Mouse (Mus musculus) stomach, embryonic 14.5 days (tissue): ENCODE measurements around the gene Itsn1. TPM values are rescaled to one million over a fixed set of nuclear protein-coding genes. Genes with fewer than 3 reads are reported as not detected.
A peak's percentile ranks its signal among the peaks of the same experiment; 100 is the strongest.

ENCODE experiments used
- ATAC-seq: fragments of 200-750 bp; cut with Nextera tagmentation; 2 replicates; pipeline ENCODE4 v1.8.0; 2017; ENCODE audit warnings: low read depth, moderate TSS enrichment; ENCODE audit not compliant: insufficient number of reproducible peaks, insufficient read depth, low FRiP score
- H3K27ac ChIP-seq: fragments of 300-500 bp; sonication (generic); 2 replicates; pipeline ENCODE4 v1.5.1; 2014; ENCODE audit warnings: mild to moderate bottlenecking, low read length, moderate library complexity, mixed read lengths
- H3K27me3 ChIP-seq: fragments of 300-500 bp; sonication (generic); 2 replicates; pipeline ENCODE4 v1.6.1; 2014; ENCODE audit warnings: low read length, control low read depth, mixed read lengths; ENCODE audit not compliant: control insufficient read depth, insufficient read depth
- H3K36me3 ChIP-seq: fragments of 300-500 bp; sonication (generic); 2 replicates; pipeline ENCODE4 v1.6.1; 2014; ENCODE audit warnings: mild to moderate bottlenecking, control low read depth, low read length, moderate library complexity, mixed read lengths; ENCODE audit not compliant: control insufficient read depth, insufficient read depth
- H3K4me1 ChIP-seq: fragments of 300-500 bp; sonication (generic); 2 replicates; pipeline ENCODE4 v1.6.1; 2014; ENCODE audit warnings: low read length, control low read depth, mixed read lengths; ENCODE audit not compliant: control insufficient read depth, insufficient read depth
- H3K4me2 ChIP-seq: fragments of 300-500 bp; sonication (generic); replicated peaks from 2 replicates; pipeline ENCODE4 v1.6.1; 2014; ENCODE audit warnings: low read depth, low read length, control low read depth
- H3K4me3 ChIP-seq: fragments of 300-500 bp; sonication (generic); 2 replicates; pipeline ENCODE4 v1.5.1; 2014; ENCODE audit warnings: low read depth, low read length, control low read depth
- H3K9ac ChIP-seq: fragments of 300-500 bp; sonication (generic); replicated peaks from 2 replicates; pipeline ENCODE4 v1.6.1; 2014; ENCODE audit warnings: low read depth, mild to moderate bottlenecking, control low read depth, low read length, moderate library complexity, mixed read lengths
- H3K9me3 ChIP-seq: fragments of 300-500 bp; sonication (generic); 2 replicates; pipeline ENCODE4 v1.6.1; 2016; ENCODE audit warnings: low read depth, low read length, control low read depth; ENCODE audit not compliant: control insufficient read depth
- WGBS: fragments of 180-500 bp; shearing (Covaris S2); extraction: QIAGEN DNeasy Blood & Tissue Kit; methylation state at CpG from one replicate; pipeline ENCODE4 v1.1.7; 2014; 5-methylcytosine and 5-hydroxymethylcytosine counted together
- polyA plus RNA-seq: library from polyadenylated mRNA; unstranded; fragments of >200 nt; fragmentation: Nextera tagmentation; extraction: Ambion mirVana; gene quantifications from 2 replicates; pipeline ENCODE4 v1.2.1, GENCODE M21; 2014

Gene Itsn1
- polyA plus RNA-seq, 1 experiment from 2014 or later = 26.4 TPM

GRCm38 (mm10) chr16:91931078-91932013, 202.3 kb downstream of the Itsn1 start:
- Histone ChIP-seq H3K4me2 (peak overlapping the region; percentile 67), H3K9me3 (no peaks in the 10 kb centered on the region), H3K9ac (peak overlapping the region; percentile 90), H3K36me3 (peaks cover 31% of the 10 kb centered on the region), H3K4me3 (peak overlapping the region; percentile 99), H3K27ac (peak overlapping the region; percentile 74), H3K4me1 (no peaks in the 10 kb centered on the region), H3K27me3 (no peaks in the 10 kb centered on the region)
- WGBS = under 1% methylated on average over 53 of the region's 53 CpGs
- ATAC-seq = peak; percentile 92

DNA sequence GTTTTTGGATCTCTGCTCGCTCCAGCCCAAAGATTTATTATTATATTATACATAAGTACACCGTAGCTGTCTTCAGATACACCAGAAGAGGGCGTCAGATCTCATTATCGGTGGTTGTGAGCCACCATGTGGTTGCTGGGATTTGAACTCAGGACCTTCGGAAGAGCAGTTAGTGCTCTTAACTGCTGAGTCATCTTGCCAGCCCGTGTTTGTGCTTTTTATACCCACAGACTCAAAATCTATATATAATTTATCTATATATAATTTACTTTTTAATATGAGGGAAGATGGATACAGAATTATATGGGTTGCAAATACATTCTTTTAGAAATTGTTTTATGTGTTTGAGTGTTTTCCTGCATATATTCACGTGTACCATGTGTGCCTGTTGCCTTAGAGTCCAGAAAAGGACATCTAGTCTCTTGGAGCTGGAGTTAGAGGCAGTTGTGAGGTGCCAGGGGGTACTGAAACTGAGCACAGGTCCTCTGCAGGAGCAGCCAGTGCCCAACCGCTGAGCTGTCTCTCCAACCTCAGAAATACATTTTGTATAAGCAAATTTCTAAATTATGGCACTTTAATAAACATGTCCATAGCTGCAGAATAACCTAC, 203.1 kb downstream of the Itsn1 start:
- WGBS = 49% methylated on average over 8 of the region's 8 CpGs
- no peaks in the 10 kb centered on the region for H3K4me1 ChIP-seq
- no peaks in the 10 kb centered on the region for H3K9me3 ChIP-seq
- ATAC-seq = no peak
- peak overlapping the region; percentile 40 for H3K4me2 ChIP-seq
- no peak overlapping the region for H3K9ac ChIP-seq
- no peak overlapping the region for H3K27ac ChIP-seq
- no peaks in the 10 kb centered on the region for H3K27me3 ChIP-seq
- peak overlapping the region; percentile 99 for H3K4me3 ChIP-seq
- peaks cover 23% of the 10 kb centered on the region for H3K36me3 ChIP-seq

DNA sequence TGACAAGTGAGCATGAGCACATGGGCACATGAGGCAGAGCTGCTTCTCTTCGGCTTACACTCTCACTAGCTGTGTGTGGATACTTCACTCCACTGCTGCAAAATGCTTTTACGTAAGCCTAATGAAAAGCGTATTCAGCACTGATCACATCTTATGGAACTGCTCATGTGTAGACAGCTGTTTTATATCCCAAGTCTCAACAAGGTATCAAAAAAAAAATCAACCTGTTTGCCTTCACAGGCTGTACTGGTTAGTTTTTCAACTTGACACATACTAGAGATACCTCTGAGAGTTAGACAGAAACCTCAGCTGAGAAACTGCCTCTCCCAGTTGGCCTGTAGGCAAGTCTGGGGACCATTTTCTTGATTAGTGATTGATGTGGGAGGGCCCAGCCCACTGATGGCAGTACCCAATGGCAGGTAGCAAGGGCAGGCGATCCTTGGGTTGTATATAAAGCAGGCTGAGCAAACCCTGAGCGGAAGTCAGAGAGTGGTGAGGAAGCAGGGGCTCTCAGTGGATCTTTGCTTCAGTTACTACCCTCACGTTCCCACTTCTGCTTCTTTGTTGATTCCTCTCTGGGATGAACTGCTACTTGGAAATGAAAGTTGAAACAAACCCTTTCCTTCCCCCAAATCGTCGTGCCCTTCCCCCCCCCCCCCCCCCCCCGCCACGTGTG, 203.9 kb downstream of the Itsn1 start:
- H3K9ac ChIP-seq = no peak overlapping the region
- H3K4me3 ChIP-seq = no peak overlapping the region
- no peak for ATAC-seq
- peaks cover 15% of the 10 kb centered on the region for H3K36me3 ChIP-seq
- H3K9me3 ChIP-seq = no peaks in the 10 kb centered on the region
- H3K4me2 ChIP-seq = no peak overlapping the region
- H3K27me3 ChIP-seq = no peaks in the 10 kb centered on the region
- H3K27ac ChIP-seq = no peak overlapping the region
- WGBS = 49% methylated on average over 7 of the region's 10 CpGs
- H3K4me1 ChIP-seq = no peaks in the 10 kb centered on the region

GRCm38 (mm10) chr16:91935108-91935507, 206.0 kb downstream of the Itsn1 start:
- no peaks in the 10 kb centered on the region for H3K4me1 ChIP-seq
- ATAC-seq = no peak
- H3K9ac ChIP-seq = no peak overlapping the region
- H3K27me3 ChIP-seq = no peaks in the 10 kb centered on the region
- H3K36me3 ChIP-seq = no peaks in the 10 kb centered on the region
- H3K27ac ChIP-seq = no peak overlapping the region
- no peaks in the 10 kb centered on the region for H3K9me3 ChIP-seq
- no peak overlapping the region for H3K4me3 ChIP-seq
- no peak overlapping the region for H3K4me2 ChIP-seq
- WGBS = 32% methylated on average over 8 of the region's 8 CpGs

DNA sequence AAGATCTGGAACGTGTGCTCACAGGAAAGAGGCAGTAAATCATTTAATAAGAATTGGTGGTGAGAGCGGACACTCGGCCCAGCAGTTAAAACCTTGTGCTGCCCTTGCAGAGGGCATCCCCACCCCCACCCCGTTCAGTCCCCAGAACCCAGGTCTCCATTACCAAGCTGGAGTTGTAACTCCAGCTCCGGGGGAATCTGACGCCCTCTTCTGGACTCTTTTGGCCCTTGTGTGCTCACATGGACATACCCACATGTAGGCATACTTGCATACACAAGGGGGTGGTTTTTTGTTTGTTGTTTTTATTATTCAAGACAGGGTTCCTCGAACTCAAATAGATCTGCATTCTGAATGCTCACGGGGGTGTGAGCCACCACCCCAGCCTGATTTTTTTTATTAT, 206.6 kb downstream of the Itsn1 start:
- no peak overlapping the region for H3K4me3 ChIP-seq
- H3K9me3 ChIP-seq = no peaks in the 10 kb centered on the region
- WGBS = 58% methylated on average over 8 of the region's 8 CpGs
- no peaks in the 10 kb centered on the region for H3K36me3 ChIP-seq
- H3K27me3 ChIP-seq = no peaks in the 10 kb centered on the region
- H3K9ac ChIP-seq = no peak overlapping the region
- H3K27ac ChIP-seq = no peak overlapping the region
- H3K4me1 ChIP-seq = no peaks in the 10 kb centered on the region
- no peak overlapping the region for H3K4me2 ChIP-seq
- no peak for ATAC-seq

- 50% methylated on average over 10 of the region's 10 CpGs for WGBS
Observed at GRCm38 (mm10) chr16:91936340-91937030, 207.4 kb downstream of the Itsn1 start.

GRCm38 (mm10) chr16:91937281-91937680, 208.2 kb downstream of the Itsn1 start:
- Histone ChIP-seq H3K9me3 (no peaks in the 10 kb centered on the region), H3K27me3 (no peaks in the 10 kb centered on the region), H3K4me2 (no peak overlapping the region), H3K36me3 (no peaks in the 10 kb centered on the region), H3K4me3 (no peak overlapping the region), H3K27ac (no peak overlapping the region), H3K9ac (no peak overlapping the region), H3K4me1 (no peaks in the 10 kb centered on the region)
- WGBS = 86% methylated on average over 11 of the region's 11 CpGs
- ATAC-seq = no peak

More at GRCm38 (mm10) chr16:91936340-91937030, 207.4 kb downstream of the Itsn1 start:
- H3K27ac ChIP-seq = no peak overlapping the region
- no peaks in the 10 kb centered on the region for H3K4me1 ChIP-seq
- no peak overlapping the region for H3K4me2 ChIP-seq
- no peak overlapping the region for H3K9ac ChIP-seq
- no peak overlapping the region for H3K4me3 ChIP-seq
- H3K9me3 ChIP-seq = no peaks in the 10 kb centered on the region
- H3K36me3 ChIP-seq = no peaks in the 10 kb centered on the region
- ATAC-seq = no peak
- no peaks in the 10 kb centered on the region for H3K27me3 ChIP-seq

DNA sequence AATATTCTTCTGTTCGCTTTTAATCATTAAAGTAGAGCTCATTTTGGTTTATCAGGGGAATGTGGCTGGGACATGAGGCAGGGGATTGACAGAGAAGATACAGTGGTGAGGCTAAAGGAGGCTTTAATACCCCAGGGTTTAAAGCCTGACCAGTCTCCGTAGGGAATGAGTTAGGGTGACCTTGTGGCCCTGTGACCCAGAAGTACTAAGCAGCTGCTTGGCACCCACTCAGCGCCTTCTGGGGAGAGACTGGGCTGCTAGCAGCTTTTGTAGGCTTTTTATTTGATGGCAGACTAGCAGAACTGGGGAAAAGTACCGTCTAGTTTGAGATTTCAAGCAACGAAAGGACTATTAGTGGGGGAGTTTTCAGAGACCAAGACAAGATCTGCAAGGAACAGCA, 209.1 kb downstream of the Itsn1 start:
- Histone ChIP-seq H3K4me3 (no peak overlapping the region), H3K9ac (no peak overlapping the region), H3K4me1 (no peaks in the 10 kb centered on the region), H3K9me3 (no peaks in the 10 kb centered on the region), H3K27me3 (no peaks in the 10 kb centered on the region), H3K36me3 (no peaks in the 10 kb centered on the region), H3K27ac (no peak overlapping the region), H3K4me2 (no peak overlapping the region)
- 67% methylated on average over 5 of the region's 5 CpGs for WGBS
- no peak for ATAC-seq
